ENCODE assay signal across 12 mouse cellular contexts in the genomic region with DNA sequence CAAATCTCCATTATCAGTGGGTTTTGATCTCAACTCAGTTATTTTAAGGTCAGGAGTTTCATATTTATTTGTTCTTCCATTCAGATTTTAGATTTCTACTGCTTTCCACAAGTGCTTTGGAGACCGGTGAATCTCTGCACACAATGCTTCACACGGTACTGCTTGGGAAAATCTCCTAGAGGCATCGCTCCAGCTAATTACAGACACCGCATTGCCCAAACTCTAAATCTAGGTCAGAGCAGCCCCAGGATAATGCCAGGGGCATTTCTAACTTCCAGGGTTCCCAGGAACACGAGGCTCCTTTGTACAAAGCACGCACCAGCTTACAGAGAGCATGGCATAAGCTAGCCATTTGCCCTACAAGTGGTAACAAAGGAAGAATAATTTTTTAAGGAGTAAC. TPM values are rescaled to one million over a fixed set of nuclear protein-coding genes. Genes with fewer than 3 reads are reported as not detected.
DNase-seq lines count a peak whose midpoint lies in the region; ATAC-seq lines count a peak whose summit lies in the region.
"Had no signal": no experiment of that assay in that cellular context is flagged by ENCODE, and none has a peak within 500 bp of the region (broad histone marks: within the 10 kb centered on the region; RNA-seq: fewer than 3 reads in every experiment).

No protein-coding gene starts in this region.

- peaks cover 7% of the 10 kb centered on the region for H3K4me1 ChIP-seq in hindbrain, embryonic 16.5 days (ENCODE audit: control insufficient read depth, insufficient read depth, low read depth, low read length)

- DNase-seq in cerebellum, adult 11 months: peak; percentile 54
- no peak for DNase-seq in cerebellum, postnatal 4 days (ENCODE audit: low spot score in 2 of 2)
- peak; percentile 45 for DNase-seq in NIH3T3 (ENCODE audit: low read depth)
- peak; percentile 37 to 68 for DNase-seq in cerebellum, postnatal 36 days
- no peak for DNase-seq in urinary bladder, postnatal 25 days (ENCODE audit: low spot score)
- DNase-seq in kidney, postnatal 25 days: no peak
- DNase-seq in heart, adult 8-10 months (ENCODE audit: low spot score): no peak
- DNase-seq: kidney, adult 9 months had no signal

- H3K36me3 ChIP-seq in hindbrain, embryonic 16.5 days (ENCODE audit: control insufficient read depth, insufficient read depth, low read length): no peaks in the 10 kb centered on the region
- H3K36me3 ChIP-seq: midbrain, embryonic 10.5 days had no signal

- H3K27ac ChIP-seq in hindbrain, embryonic 16.5 days (ENCODE audit: low read depth, low read length): peak overlapping the region; percentile 3; the same call in 1 of the 2 replicates
- H3K27ac ChIP-seq: liver, embryonic 14.5 days; midbrain, embryonic 10.5 days had no signal

- no peaks in the 10 kb centered on the region for H3K27me3 ChIP-seq in hindbrain, embryonic 16.5 days (replicated peaks; ENCODE audit: control insufficient read depth, insufficient read depth, low read length)

- 45% methylated on average over 6 of the region's 6 CpGs for WGBS in hindbrain, embryonic 16.5 days

- H3K9ac ChIP-seq in hindbrain, embryonic 16.5 days (ENCODE audit: low read depth, low read length): no peak overlapping the region
- H3K9ac ChIP-seq: liver, embryonic 14.5 days had no signal

- H3K4me2 ChIP-seq in hindbrain, embryonic 16.5 days (ENCODE audit: low read length): no peak overlapping the region

- no peak overlapping the region for H3K4me3 ChIP-seq in hindbrain, embryonic 16.5 days (ENCODE audit: low read length)
- H3K4me3 ChIP-seq: midbrain, embryonic 10.5 days had no signal

- H3K9me3 ChIP-seq in hindbrain, embryonic 16.5 days (ENCODE audit: control insufficient read depth, low read length): no peaks in the 10 kb centered on the region; the same call in 1 of the 2 replicates
- H3K9me3 ChIP-seq: midbrain, embryonic 10.5 days had no signal

- no peak for ATAC-seq in hindbrain, embryonic 16.5 days

RNA-seq across cellular contexts. Expression of gene Hlcs, which starts 5.8 kb away (rescaled TPM):
- polyA plus RNA-seq in hindbrain, embryonic 16.5 days (2015; fragmentation: Nextera tagmentation; extraction: Ambion mirVana): 7.9 and 8.3 TPM in 2 replicates
- total RNA-seq in heart, adult 8-10 months (2022): 10 to 100 TPM in 2 of 4 experiments, 1 to 10 TPM in 2; 6.1 to 10.7 (median 8.9) TPM

RNA-seq across cellular contexts. Expression of gene Ripply3, which starts 20.7 kb away (rescaled TPM):
- 0.84 and 1.3 TPM in 2 replicates for polyA plus RNA-seq in hindbrain, embryonic 16.5 days (2015; fragmentation: Nextera tagmentation; extraction: Ambion mirVana)
- 1 to 10 TPM; 4.1 to 4.5 (median 4.3) TPM for total RNA-seq in heart, adult 8-10 months (2022)
- total RNA-seq: common myeloid progenitor, adult 5-6 weeks had no signal

Comparison
In these comparisons a context has a peak if more than half of its experiments do, and no peak if none do; other contexts are left out.
1. DNase-seq: peak in cerebellum, adult 11 months (single experiment), NIH3T3 (single experiment) and cerebellum, postnatal 36 days (2 of 2); none in cerebellum, postnatal 4 days (0 of 2), urinary bladder, postnatal 25 days (single experiment), kidney, postnatal 25 days (0 of 2) and heart, adult 8-10 months (single experiment).